Mouse (Mus musculus) testis, postnatal 14 days (tissue): ENCODE results near the gene Zbtb8a.

Source experiments
- DNase-seq: peaks from one replicate; pipeline ENCODE4 v3.0.0; 2021; ENCODE audit warnings: low spot score

Zbtb8a gene

GRCm38 (mm10) chr4:129334677-129335215, 43.2 kb downstream of the Zbtb8a start:
- DNase-seq, result no peak

- DNase-seq, result no peak
Observed at GRCm38 (mm10) chr4:129332846-129333245, 45.1 kb downstream of the Zbtb8a start.

GRCm38 (mm10) chr4:129326191-129326590, 51.7 kb downstream of the Zbtb8a start:
- no peak for DNase-seq

- no peak for DNase-seq
Observed at GRCm38 (mm10) chr4:129324756-129325155, 53.2 kb downstream of the Zbtb8a start.

GRCm38 (mm10) chr4:129323491-129323890, 54.4 kb downstream of the Zbtb8a start:
- DNase-seq, result no peak

- DNase-seq, result no peak
Observed at GRCm38 (mm10) chr4:129322042-129322441, 55.9 kb downstream of the Zbtb8a start.

- no peak for DNase-seq
Observed at GRCm38 (mm10) chr4:129320876-129321275, 57.0 kb downstream of the Zbtb8a start.

GRCm38 (mm10) chr4:129313886-129314285, 64.0 kb downstream of the Zbtb8a start:
- DNase-seq, result no peak

GRCm38 (mm10) chr4:129307936-129308335, 70.0 kb downstream of the Zbtb8a start:
- no peak for DNase-seq

GRCm38 (mm10) chr4:129304306-129304705, 73.6 kb downstream of the Zbtb8a start:
- DNase-seq, result no peak

- DNase-seq, result no peak
Observed at GRCm38 (mm10) chr4:129303816-129304215, 74.1 kb downstream of the Zbtb8a start.
